Mouse (Mus musculus) limb, embryonic 15.5 days (tissue): ENCODE data around the gene Dcdc2b. TPM values are rescaled to one million over a fixed set of nuclear protein-coding genes. Genes with fewer than 3 reads are reported as not detected.
A peak's percentile ranks its signal among the peaks of the same experiment; 100 is the strongest.

Source experiments
- ATAC-seq: fragments of 200-750 bp; cut with Nextera tagmentation; 2 replicates; pipeline ENCODE4 v1.8.0; 2017; ENCODE audit warnings: low read depth, moderate TSS enrichment; ENCODE audit not compliant: insufficient number of reproducible peaks, low FRiP score, low TSS enrichment
- H3K27ac ChIP-seq: fragments of 300-500 bp; sonication (generic); 2 replicates; pipeline ENCODE4 v1.5.1; 2015; ENCODE audit warnings: moderate library complexity, mild to moderate bottlenecking, inconsistent platforms
- H3K27me3 ChIP-seq: fragments of 300-500 bp; sonication (generic); 2 replicates; pipeline ENCODE4 v1.6.1; 2015; ENCODE audit warnings: inconsistent platforms
- H3K36me3 ChIP-seq: fragments of 300-500 bp; sonication (generic); 2 replicates; pipeline ENCODE4 v1.6.1; 2015; ENCODE audit warnings: inconsistent platforms
- H3K4me1 ChIP-seq: fragments of 300-500 bp; sonication (generic); 2 replicates; pipeline ENCODE4 v1.6.1; 2015; ENCODE audit warnings: inconsistent platforms
- H3K4me2 ChIP-seq: fragments of 300-500 bp; sonication (generic); 2 replicates; pipeline ENCODE4 v1.6.1; 2015; ENCODE audit warnings: mild to moderate bottlenecking, inconsistent platforms
- H3K4me3 ChIP-seq: fragments of 300-500 bp; sonication (generic); 2 replicates; pipeline ENCODE4 v1.5.1; 2015; ENCODE audit warnings: mild to moderate bottlenecking, inconsistent platforms
- H3K9ac ChIP-seq: fragments of 300-500 bp; sonication (generic); 2 replicates; pipeline ENCODE4 v1.6.1; 2015; ENCODE audit warnings: inconsistent platforms
- H3K9me3 ChIP-seq: fragments of 300-500 bp; sonication (generic); 2 replicates; pipeline ENCODE4 v1.6.1; 2016; ENCODE audit warnings: inconsistent platforms
- WGBS: fragments of 180-500 bp; shearing (Covaris S2); methylation state at CpG from one replicate; pipeline ENCODE4 v1.1.7; 2015; 5-methylcytosine and 5-hydroxymethylcytosine counted together
- polyA plus RNA-seq: library from polyadenylated mRNA; unstranded; fragments of >200 nt; fragmentation: Nextera tagmentation; extraction: Ambion mirVana; gene quantifications from 2 replicates; pipeline ENCODE4 v1.2.1, GENCODE M21; 2015

Dcdc2b gene
- polyA plus RNA-seq, 1 experiment from 2014 or later: 2.4 TPM

GRCm38 (mm10) chr4:129631867-129632266 is 17.8 kb upstream of the Dcdc2b start:
- H3K9me3 ChIP-seq: no peaks in the 10 kb centered on the region
- H3K4me1 ChIP-seq: peaks cover 9% of the 10 kb centered on the region; the same call in 1 of the 2 replicates
- no peak overlapping the region for H3K9ac ChIP-seq
- H3K4me2 ChIP-seq: no peak overlapping the region
- ATAC-seq: no peak
- H3K4me3 ChIP-seq: no peak overlapping the region
- no peak overlapping the region for H3K27ac ChIP-seq
- H3K27me3 ChIP-seq: no peaks in the 10 kb centered on the region
- peaks cover 95% of the 10 kb centered on the region for H3K36me3 ChIP-seq
- WGBS: 80% methylated on average over 12 of the region's 12 CpGs

GRCm38 (mm10) chr4:129630944-129631343 is 16.9 kb upstream of the Dcdc2b start:
- Histone ChIP-seq H3K9ac (no peak overlapping the region), H3K36me3 (peaks cover 95% of the 10 kb centered on the region), H3K4me3 (no peak overlapping the region), H3K9me3 (no peaks in the 10 kb centered on the region), H3K27me3 (no peaks in the 10 kb centered on the region), H3K4me1 (peaks cover 9% of the 10 kb centered on the region; the same call in 1 of the 2 replicates), H3K4me2 (no peak overlapping the region), H3K27ac (no peak overlapping the region)
- 80% methylated on average over 4 of the region's 4 CpGs for WGBS
- no peak for ATAC-seq

GRCm38 (mm10) chr4:129626035-129626434 is 12.0 kb upstream of the Dcdc2b start:
- Histone ChIP-seq H3K36me3 (peaks cover 53% of the 10 kb centered on the region), H3K9me3 (no peaks in the 10 kb centered on the region), H3K9ac (no peak overlapping the region), H3K4me3 (no peak overlapping the region), H3K4me1 (peaks cover 40% of the 10 kb centered on the region), H3K4me2 (no peak overlapping the region), H3K27ac (no peak overlapping the region), H3K27me3 (no peaks in the 10 kb centered on the region)
- no peak for ATAC-seq
- WGBS: 66% methylated on average over 6 of the region's 6 CpGs

- Histone ChIP-seq H3K36me3 (peaks cover 50% of the 10 kb centered on the region), H3K4me1 (peaks cover 41% of the 10 kb centered on the region), H3K4me2 (peak overlapping the region; percentile 79; the same call in 1 of the 2 replicates), H3K9ac (no peak overlapping the region), H3K27ac (peak overlapping the region; percentile 89), H3K4me3 (no peak overlapping the region), H3K9me3 (no peaks in the 10 kb centered on the region), H3K27me3 (no peaks in the 10 kb centered on the region)
- no peak for ATAC-seq
- WGBS: 44% methylated on average over 4 of the region's 4 CpGs
Measured at GRCm38 (mm10) chr4:129625496-129625895, 11.4 kb upstream of the Dcdc2b start.

GRCm38 (mm10) chr4:129625029-129625370 is 10.9 kb upstream of the Dcdc2b start:
- H3K27me3 ChIP-seq: no peaks in the 10 kb centered on the region
- H3K4me1 ChIP-seq: peaks cover 41% of the 10 kb centered on the region
- peak overlapping the region; percentile 61 for H3K4me3 ChIP-seq
- no peak; the same call in 1 of the 2 replicates for ATAC-seq
- 1% methylated on average over 6 of the region's 6 CpGs for WGBS
- H3K27ac ChIP-seq: peak overlapping the region; percentile 89
- H3K9ac ChIP-seq: no peak overlapping the region
- peak overlapping the region; percentile 79 for H3K4me2 ChIP-seq
- H3K36me3 ChIP-seq: peaks cover 45% of the 10 kb centered on the region
- no peaks in the 10 kb centered on the region for H3K9me3 ChIP-seq

GRCm38 (mm10) chr4:129624281-129625028 is 10.4 kb upstream of the Dcdc2b start:
- under 1% methylated on average over 18 of the region's 18 CpGs for WGBS
- H3K27ac ChIP-seq: peak overlapping the region; percentile 89
- no peaks in the 10 kb centered on the region for H3K27me3 ChIP-seq
- H3K4me2 ChIP-seq: peak overlapping the region; percentile 79
- peak overlapping the region; percentile 61 for H3K4me3 ChIP-seq
- 0 out of 2 replicates have a peak overlapping the region, but pooled peaks have one; percentile 58 for H3K9ac ChIP-seq
- peaks cover 39% of the 10 kb centered on the region for H3K36me3 ChIP-seq
- H3K9me3 ChIP-seq: no peaks in the 10 kb centered on the region
- ATAC-seq: peak; percentile 87
- H3K4me1 ChIP-seq: peaks cover 41% of the 10 kb centered on the region

- H3K9ac ChIP-seq: peak within 1 kb of the TSS; percentile 58
- H3K27me3 ChIP-seq: no peaks in the 10 kb centered on the region
- WGBS: 0% methylated on average over 10 of the region's 10 CpGs
- H3K4me1 ChIP-seq: peaks cover 44% of the 10 kb centered on the region
- peak within 1 kb of the TSS; percentile 61 for H3K4me3 ChIP-seq
- ATAC-seq: no peak
- H3K9me3 ChIP-seq: no peaks in the 10 kb centered on the region
- H3K36me3 ChIP-seq: peaks cover 32% of the 10 kb centered on the region
- peak within 1 kb of the TSS; percentile 89 for H3K27ac ChIP-seq
- H3K4me2 ChIP-seq: peak within 1 kb of the TSS; percentile 79
Measured at GRCm38 (mm10) chr4:129623681-129624091, 9.6 kb upstream of the Dcdc2b start, which contains the start of gene Ccdc28b. TSS of gene Ccdc28b (minus strand) at chr4:129623947.

GRCm38 (mm10) chr4:129622803-129623535 is 8.9 kb upstream of the Dcdc2b start:
- WGBS: 23% methylated on average over 8 of the region's 8 CpGs
- peaks cover 51% of the 10 kb centered on the region for H3K4me1 ChIP-seq
- peak overlapping the region; percentile 58 for H3K9ac ChIP-seq
- H3K9me3 ChIP-seq: no peaks in the 10 kb centered on the region
- peak overlapping the region; percentile 89 for H3K27ac ChIP-seq
- peaks cover 24% of the 10 kb centered on the region for H3K36me3 ChIP-seq
- H3K27me3 ChIP-seq: no peaks in the 10 kb centered on the region
- H3K4me2 ChIP-seq: peak overlapping the region; percentile 79
- H3K4me3 ChIP-seq: peak overlapping the region; percentile 61
- ATAC-seq: no peak

- ATAC-seq: no peak
- no peaks in the 10 kb centered on the region for H3K9me3 ChIP-seq
- peak overlapping the region; percentile 79; the same call in 1 of the 2 replicates for H3K4me2 ChIP-seq
- H3K27me3 ChIP-seq: no peaks in the 10 kb centered on the region
- peak overlapping the region; percentile 43; the same call in 1 of the 2 replicates for H3K27ac ChIP-seq
- WGBS: 73% methylated on average over 11 of the region's 11 CpGs
- H3K9ac ChIP-seq: peak overlapping the region; percentile 58; the same call in 1 of the 2 replicates
- no peak overlapping the region for H3K4me3 ChIP-seq
- H3K36me3 ChIP-seq: peaks cover 19% of the 10 kb centered on the region
- H3K4me1 ChIP-seq: peaks cover 54% of the 10 kb centered on the region
Measured at GRCm38 (mm10) chr4:129622120-129622802, 8.2 kb upstream of the Dcdc2b start.

GRCm38 (mm10) chr4:129621283-129621841 is 7.3 kb upstream of the Dcdc2b start:
- Histone ChIP-seq H3K9me3 (no peaks in the 10 kb centered on the region), H3K36me3 (peaks cover 19% of the 10 kb centered on the region), H3K9ac (no peak overlapping the region), H3K27me3 (no peaks in the 10 kb centered on the region), H3K4me2 (no peak overlapping the region), H3K4me3 (no peak overlapping the region), H3K4me1 (peaks cover 54% of the 10 kb centered on the region), H3K27ac (peak overlapping the region; percentile 43)
- 74% methylated on average over 8 of the region's 8 CpGs for WGBS
- no peak for ATAC-seq

GRCm38 (mm10) chr4:129620419-129621282 is 6.6 kb upstream of the Dcdc2b start:
- no peak for ATAC-seq
- H3K4me1 ChIP-seq: peaks cover 53% of the 10 kb centered on the region
- H3K9ac ChIP-seq: no peak overlapping the region
- WGBS: 82% methylated on average over 11 of the region's 11 CpGs
- H3K27me3 ChIP-seq: no peaks in the 10 kb centered on the region
- H3K9me3 ChIP-seq: no peaks in the 10 kb centered on the region
- peak overlapping the region; percentile 43 for H3K27ac ChIP-seq
- no peak overlapping the region for H3K4me2 ChIP-seq
- peaks cover 19% of the 10 kb centered on the region for H3K36me3 ChIP-seq
- H3K4me3 ChIP-seq: no peak overlapping the region
